Mouse (Mus musculus): Measurements from ENCODE around the gene Yif1a. TPM values are rescaled to one million over a fixed set of nuclear protein-coding genes. Genes with fewer than 3 reads are reported as not detected.

The Yif1a gene
- 121 and 137 TPM in 2 replicates for polyA plus RNA-seq (2012; rRNA removed)

DNA sequence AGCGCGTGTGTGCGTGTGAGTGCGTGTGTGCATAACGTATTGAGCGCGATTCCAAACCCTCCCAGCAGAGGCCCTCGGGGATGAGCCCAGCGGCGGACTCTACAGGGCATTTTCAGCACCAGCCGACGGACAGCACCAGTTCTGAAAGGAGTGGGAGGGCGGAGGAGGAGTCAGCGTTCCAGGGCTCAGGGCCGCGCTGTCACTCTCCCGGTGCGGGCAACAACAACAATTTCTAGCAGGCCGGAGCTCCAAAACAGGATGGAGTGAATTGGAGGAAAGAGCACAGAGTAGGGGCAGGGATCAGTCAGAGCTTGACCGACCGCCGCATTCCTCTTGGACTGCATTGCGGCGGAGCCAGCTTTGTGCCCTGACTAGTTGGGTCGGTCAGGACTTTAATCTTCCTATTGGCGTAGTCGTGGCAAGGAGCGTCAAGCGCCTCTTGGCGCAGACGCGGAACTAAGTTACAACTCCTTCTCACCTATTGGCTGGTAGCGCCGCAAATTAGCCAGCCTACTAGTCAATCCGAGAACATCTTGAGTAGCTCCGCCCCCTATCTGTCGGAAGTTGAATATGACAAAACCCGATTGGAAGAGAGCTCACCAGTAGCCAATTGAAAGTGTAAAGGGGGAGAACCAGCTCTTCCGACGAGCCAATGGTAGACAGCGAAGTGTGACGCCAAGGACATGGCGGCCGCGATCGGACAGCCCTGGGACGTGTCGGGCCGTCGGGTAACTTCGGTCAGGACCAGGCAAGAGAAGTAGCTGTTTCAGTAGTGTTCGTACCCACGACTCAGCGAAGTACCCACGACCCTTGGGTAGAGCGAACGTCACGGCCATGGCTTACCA lies at the start of gene Yif1a:
Yif1a (plus strand) TSS at position 655 of the 845 bp plus-strand sequence.
- H3K4me3 ChIP-seq (ENCODE audit: control insufficient read depth, insufficient read depth, low read length), result peak within 1 kb of the TSS; percentile 88
- under 1% methylated on average over 58 of the region's 58 CpGs for WGBS
- H3K27ac ChIP-seq (ENCODE audit: control insufficient read depth, insufficient read depth, low read length), result no peak within 1 kb of the TSS
- DNase-seq, result peak; percentile 91
- H3K36me3 ChIP-seq (ENCODE audit: control insufficient read depth, insufficient read depth, low read length), result no peaks in the 10 kb centered on the region
- peaks cover 23% of the 10 kb centered on the region for H3K4me1 ChIP-seq (replicated peaks; ENCODE audit: control insufficient read depth, insufficient read depth, low read length)
- H3K27me3 ChIP-seq (ENCODE audit: control insufficient read depth, insufficient read depth, low read length), result peaks cover 14% of the 10 kb centered on the region; the same call in 1 of the 2 replicates
- TF ChIP-seq POLR2A (IDR thresholded peaks at IDR 0.05; ENCODE audit: control insufficient read depth, extremely low read depth, insufficient read depth, low read length, poor library complexity) (peak; percentile 67; the same call in 1 of the 2 replicates), CTCF (IDR thresholded peaks at IDR 0.05; ENCODE audit: borderline replicate concordance, control insufficient read depth, extremely low read depth, insufficient read depth, low read length, poor library complexity) (peak; percentile 28; the same call in 1 of the 2 replicates)

DNA sequence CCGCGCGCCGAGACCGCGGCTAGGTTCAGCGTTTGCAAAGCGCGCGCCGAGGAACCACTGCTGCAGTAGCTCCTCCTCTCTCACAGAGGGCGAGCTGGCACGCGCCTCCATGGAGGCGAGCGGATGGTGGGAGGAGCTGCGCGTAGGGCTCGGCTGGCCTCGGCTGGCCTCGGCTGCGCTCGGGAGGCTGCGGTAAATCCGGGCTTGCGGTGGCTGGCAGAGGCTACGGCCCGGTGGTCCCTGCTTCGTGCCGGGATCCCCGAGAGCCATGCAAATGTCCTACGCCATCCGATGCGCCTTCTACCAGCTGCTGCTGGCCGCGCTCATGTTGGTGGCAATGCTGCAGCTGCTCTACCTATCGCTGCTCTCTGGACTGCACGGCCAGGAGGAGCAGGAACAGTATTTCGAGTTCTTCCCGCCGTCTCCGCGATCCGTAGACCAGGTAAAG lies 49.6 kb upstream of the Yif1a start, which contains the start of the genes B4gat1 and AC124502.3:
B4gat1 (plus strand) TSS at position 118 of the 448 bp plus-strand sequence.
AC124502.3 (plus strand) TSS at position 183 of the 448 bp plus-strand sequence.
- peak; percentile 89 for DNase-seq
- WGBS, result under 1% methylated on average over 39 of the region's 44 CpGs
- TF ChIP-seq POLR2A (IDR thresholded peaks at IDR 0.05; ENCODE audit: control insufficient read depth, extremely low read depth, insufficient read depth, low read length, poor library complexity) (peak; percentile 57; the same call in 1 of the 2 replicates), CTCF (IDR thresholded peaks at IDR 0.05; ENCODE audit: borderline replicate concordance, control insufficient read depth, extremely low read depth, insufficient read depth, low read length, poor library complexity) (peak; percentile 68; the same call in 1 of the 2 replicates)

DNA sequence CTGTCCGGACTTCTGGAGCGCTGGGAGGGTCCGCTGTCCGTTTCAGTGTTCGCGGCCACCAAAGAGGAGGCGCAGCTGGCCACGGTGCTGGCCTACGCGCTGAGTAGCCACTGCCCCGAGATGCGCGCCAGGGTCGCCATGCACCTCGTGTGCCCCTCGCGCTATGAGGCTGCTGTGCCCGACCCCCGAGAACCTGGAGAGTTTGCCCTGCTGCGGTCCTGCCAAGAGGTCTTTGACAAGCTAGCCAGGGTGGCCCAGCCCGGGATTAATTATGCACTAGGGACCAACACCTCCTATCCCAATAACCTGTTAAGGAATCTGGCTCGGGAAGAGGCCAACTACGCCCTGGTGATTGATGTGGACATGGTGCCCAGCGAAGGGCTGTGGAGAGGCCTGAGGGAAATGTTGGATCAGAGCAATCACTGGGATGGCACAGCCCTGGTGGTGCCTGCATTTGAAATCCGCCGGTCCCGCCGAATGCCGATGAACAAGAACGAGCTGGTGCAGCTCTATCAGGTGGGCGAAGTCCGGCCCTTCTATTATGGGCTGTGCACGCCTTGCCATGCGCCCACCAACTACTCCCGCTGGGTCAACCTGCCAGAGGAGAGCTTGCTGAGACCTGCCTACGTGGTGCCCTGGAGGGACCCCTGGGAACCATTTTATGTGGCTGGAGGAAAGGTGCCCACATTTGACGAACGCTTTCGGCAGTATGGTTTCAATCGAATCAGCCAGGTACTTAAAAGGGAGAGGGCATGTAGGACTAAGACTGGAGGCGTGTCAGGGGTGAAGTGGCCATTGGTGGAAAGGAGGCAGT lies 48.8 kb upstream of the Yif1a start:
- DNase-seq, result no peak
- H3K36me3 ChIP-seq (ENCODE audit: control insufficient read depth, insufficient read depth, low read length), result no peaks in the 10 kb centered on the region
- H3K27me3 ChIP-seq (ENCODE audit: control insufficient read depth, insufficient read depth, low read length), result no peaks in the 10 kb centered on the region
- peaks cover 24% of the 10 kb centered on the region for H3K4me1 ChIP-seq (replicated peaks; ENCODE audit: control insufficient read depth, insufficient read depth, low read length)
- H3K4me3 ChIP-seq (ENCODE audit: control insufficient read depth, insufficient read depth, low read length), result peak overlapping the region; percentile 60
- H3K27ac ChIP-seq (ENCODE audit: control insufficient read depth, insufficient read depth, low read length), result no peak overlapping the region
- TF ChIP-seq CTCF (IDR thresholded peaks at IDR 0.05; ENCODE audit: borderline replicate concordance, control insufficient read depth, extremely low read depth, insufficient read depth, low read length, poor library complexity) (no peak), POLR2A (IDR thresholded peaks at IDR 0.05; ENCODE audit: control insufficient read depth, extremely low read depth, insufficient read depth, low read length, poor library complexity) (no peak)
- 25% methylated on average over 41 of the region's 41 CpGs for WGBS

More for the DNA sequence above, 49.6 kb upstream of the Yif1a start, which contains the start of the genes B4gat1 and AC124502.3:
- no peak within 1 kb of the TSS for H3K27ac ChIP-seq (ENCODE audit: control insufficient read depth, insufficient read depth, low read length)
- peak within 1 kb of the TSS; percentile 60 for H3K4me3 ChIP-seq (ENCODE audit: control insufficient read depth, insufficient read depth, low read length)
- H3K36me3 ChIP-seq (ENCODE audit: control insufficient read depth, insufficient read depth, low read length), result no peaks in the 10 kb centered on the region
- peaks cover 24% of the 10 kb centered on the region for H3K4me1 ChIP-seq (replicated peaks; ENCODE audit: control insufficient read depth, insufficient read depth, low read length)
- no peaks in the 10 kb centered on the region for H3K27me3 ChIP-seq (ENCODE audit: control insufficient read depth, insufficient read depth, low read length)

DNA sequence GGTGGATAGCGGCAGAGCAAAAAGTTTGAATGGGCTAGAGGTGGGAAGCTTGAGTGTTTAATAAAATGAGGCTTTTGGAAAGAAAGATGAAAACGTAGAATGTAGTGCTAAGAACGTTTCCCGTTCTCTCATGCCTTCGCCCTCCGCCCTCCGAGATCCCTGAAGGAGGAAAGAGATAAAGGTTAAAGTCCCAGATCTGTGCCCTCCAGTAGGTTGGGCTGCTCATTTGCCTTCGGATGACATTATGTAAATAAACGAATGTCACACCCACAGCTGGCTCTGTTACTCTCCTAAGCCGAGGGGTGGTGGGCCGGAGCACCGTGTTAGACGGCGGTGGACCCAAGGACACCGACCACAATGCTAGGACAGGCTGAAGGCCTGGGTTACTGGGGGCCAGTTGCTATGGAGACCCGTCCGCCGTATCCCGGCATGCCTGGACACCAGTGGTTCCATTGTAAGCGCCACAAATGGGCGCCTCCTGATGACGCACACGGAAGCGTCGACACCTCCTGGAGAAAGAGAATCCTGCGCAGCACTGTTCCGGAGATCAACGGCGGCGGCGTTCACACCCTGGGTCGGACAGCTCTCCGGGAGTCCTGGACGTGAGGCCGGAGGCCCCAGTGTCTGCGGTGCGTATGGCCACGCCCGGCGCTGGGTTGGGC lies 47.3 kb upstream of the Yif1a start, which contains the start of gene Brms1:
Brms1 (plus strand) TSS at position 493 of the 662 bp plus-strand sequence.
- Histone ChIP-seq H3K4me3 (ENCODE audit: control insufficient read depth, insufficient read depth, low read length) (peak within 1 kb of the TSS; percentile 81), H3K27me3 (ENCODE audit: control insufficient read depth, insufficient read depth, low read length) (no peaks in the 10 kb centered on the region), H3K36me3 (ENCODE audit: control insufficient read depth, insufficient read depth, low read length) (no peaks in the 10 kb centered on the region; the same call in 1 of the 2 replicates), H3K4me1 (replicated peaks; ENCODE audit: control insufficient read depth, insufficient read depth, low read length) (peaks cover 24% of the 10 kb centered on the region), H3K27ac (ENCODE audit: control insufficient read depth, insufficient read depth, low read length) (no peak within 1 kb of the TSS)
- DNase-seq, result peak; percentile 82
- WGBS, result 5% methylated on average over 40 of the region's 40 CpGs
- TF ChIP-seq POLR2A (IDR thresholded peaks at IDR 0.05; ENCODE audit: control insufficient read depth, extremely low read depth, insufficient read depth, low read length, poor library complexity) (peak; percentile 48; the same call in 1 of the 2 replicates), CTCF (IDR thresholded peaks at IDR 0.05; ENCODE audit: borderline replicate concordance, control insufficient read depth, extremely low read depth, insufficient read depth, low read length, poor library complexity) (0 out of 2 replicates have a peak, but pooled peaks have one; percentile 36)

DNA sequence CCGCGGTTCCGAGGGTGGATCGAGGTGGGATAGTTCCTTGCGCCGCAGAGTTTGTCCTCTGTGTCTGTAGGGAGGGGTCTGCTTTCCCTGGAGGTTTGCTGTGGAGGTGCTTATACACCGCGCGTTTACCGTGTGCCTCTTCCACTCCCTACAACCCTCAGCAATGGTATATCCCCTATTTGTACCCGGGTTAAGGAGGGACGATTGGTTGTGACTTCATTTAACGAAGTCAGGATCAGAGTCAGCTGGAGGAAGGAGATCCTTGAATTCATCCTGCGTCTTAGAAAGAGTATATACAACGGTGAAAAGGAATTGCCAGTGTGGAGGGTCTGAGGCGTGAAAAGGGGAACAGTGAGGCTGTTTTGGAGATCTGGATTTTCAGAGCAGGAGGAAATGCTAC lies 46.8 kb upstream of the Yif1a start:
- Histone ChIP-seq H3K27me3 (ENCODE audit: control insufficient read depth, insufficient read depth, low read length) (no peaks in the 10 kb centered on the region), H3K36me3 (ENCODE audit: control insufficient read depth, insufficient read depth, low read length) (peaks cover 4% of the 10 kb centered on the region), H3K27ac (ENCODE audit: control insufficient read depth, insufficient read depth, low read length) (no peak overlapping the region), H3K4me3 (ENCODE audit: control insufficient read depth, insufficient read depth, low read length) (peak overlapping the region; percentile 81), H3K4me1 (replicated peaks; ENCODE audit: control insufficient read depth, insufficient read depth, low read length) (peaks cover 24% of the 10 kb centered on the region)
- DNase-seq, result no peak
- TF ChIP-seq POLR2A (IDR thresholded peaks at IDR 0.05; ENCODE audit: control insufficient read depth, extremely low read depth, insufficient read depth, low read length, poor library complexity) (no peak), CTCF (IDR thresholded peaks at IDR 0.05; ENCODE audit: borderline replicate concordance, control insufficient read depth, extremely low read depth, insufficient read depth, low read length, poor library complexity) (no peak)
- WGBS, result 3% methylated on average over 16 of the region's 16 CpGs
